Mouse (Mus musculus) ES-E14 (cell line): ENCODE data around the gene Kcng3. TPM values are rescaled to one million over a fixed set of nuclear protein-coding genes. Genes with fewer than 3 reads are reported as not detected.

Experiments
- DNase-seq: peaks from one replicate; pipeline ENCODE4 v3.0.0-alpha.2; 2013; ENCODE audit warnings: low read depth, low spot score
- H3K27ac ChIP-seq: 2 replicates; pipeline ENCODE4 v1.5.1; 2012; ENCODE audit warnings: low read depth, mild to moderate bottlenecking, low read length, moderate library complexity, mixed read lengths; ENCODE audit not compliant: poor library complexity, insufficient read depth, severe bottlenecking
- H3K36me3 ChIP-seq: 2 replicates; pipeline ENCODE4 v1.6.1; 2012; ENCODE audit warnings: mild to moderate bottlenecking, low read length, moderate library complexity, mixed read lengths; ENCODE audit not compliant: control insufficient read depth, poor library complexity, insufficient read depth, severe bottlenecking
- H3K4me1 ChIP-seq, 2 experiments: fragments of 150-350 bp in 1 of 2; sonication (generic) in 1 of 2; 2 replicates each; pipeline ENCODE4 v1.6.1; 2012; ENCODE audit warnings: low read length in 2 of 2, mild to moderate bottlenecking in 1 of 2, mixed read lengths in 1 of 2; ENCODE audit not compliant: control insufficient read depth in 2 of 2, insufficient read depth in 2 of 2, poor library complexity in 1 of 2
- H3K4me3 ChIP-seq, 2 experiments: fragments of 150-350 bp in 1 of 2; sonication (generic) in 1 of 2; 2 replicates each; pipeline ENCODE4 v1.5.1; 2012; ENCODE audit warnings: low read length in 2 of 2, low read depth in 1 of 2, mild to moderate bottlenecking in 1 of 2, mixed read lengths in 1 of 2; ENCODE audit not compliant: insufficient read depth in 1 of 2, poor library complexity in 1 of 2, severe bottlenecking in 1 of 2
- H3K9ac ChIP-seq: 2 replicates; pipeline ENCODE4 v1.6.1; 2012; ENCODE audit warnings: low read depth, mild to moderate bottlenecking, low read length, mixed read lengths; ENCODE audit not compliant: poor library complexity, insufficient read depth, severe bottlenecking
- H3K9me3 ChIP-seq: fragments of 150-350 bp; sonication (generic); 2 replicates; pipeline ENCODE4 v1.6.1; 2012; ENCODE audit warnings: low read depth, mild to moderate bottlenecking, low read length; ENCODE audit not compliant: control insufficient read depth, insufficient read depth
- CHD2 ChIP-seq: IDR thresholded peaks from 2 replicates; pipeline ENCODE4 v1.6.1; 2014; ENCODE audit warnings: mild to moderate bottlenecking, low read depth, low read length, inconsistent platforms
- HCFC1 ChIP-seq: IDR thresholded peaks from 2 replicates; pipeline ENCODE4 v1.6.1; 2012; ENCODE audit warnings: low read length, inconsistent platforms, borderline replicate concordance; ENCODE audit not compliant: insufficient read depth
- MAFK ChIP-seq: IDR thresholded peaks from 2 replicates; pipeline ENCODE4 v1.6.1; 2014; ENCODE audit warnings: mild to moderate bottlenecking, low read depth, low read length, inconsistent platforms; ENCODE audit not compliant: insufficient read depth
- ZC3H11A ChIP-seq: IDR thresholded peaks from 2 replicates; pipeline ENCODE4 v1.6.1; 2012; ENCODE audit warnings: low read depth, mild to moderate bottlenecking, inconsistent platforms, low read length, borderline replicate concordance
- ZNF384 ChIP-seq: IDR thresholded peaks from 2 replicates; pipeline ENCODE4 v1.6.1; 2012; ENCODE audit warnings: low read depth, low read length, inconsistent platforms
- in situ Hi-C, 2 experiments: fragments of 600-800 bp; cut with MboI; formaldehyde crosslinking; loops; one replicate each; pipeline ENCODE4 v1.15.1; 2025; ENCODE audit warnings: low sequenced_read_pairs in 2 of 2, inconsistent platforms in 1 of 2; ENCODE audit not compliant: unreplicated experiment in 2 of 2
- total RNA-seq: library from RNA; depleted of rRNA; stranded (reverse); fragments of 300-350 nt; gene quantifications from 2 replicates; pipeline ENCODE4 v1.2.3, GENCODE M21; 2012

Gene Kcng3
- total RNA-seq, 1 experiment, result 0.98 TPM

DNA sequence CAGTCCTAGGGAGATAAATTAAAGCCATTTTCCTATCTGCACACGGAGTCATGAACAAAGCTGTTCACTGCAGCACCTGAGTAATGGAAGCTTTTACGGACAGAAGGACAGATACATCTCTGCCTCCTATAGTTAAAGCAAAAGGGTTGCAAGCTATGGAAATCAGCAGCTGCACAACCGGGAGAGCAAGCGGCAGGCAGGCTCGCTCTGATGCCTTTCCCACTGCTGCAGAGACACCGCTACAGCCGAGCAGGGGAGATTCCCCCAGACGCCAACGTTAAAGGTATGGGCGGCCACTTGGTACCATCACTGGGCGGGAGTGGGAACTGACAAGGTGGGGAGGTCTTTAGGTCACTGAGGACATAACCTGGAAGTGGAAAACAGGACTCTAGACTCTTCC lies 17.8 kb downstream of the Kcng3 start:
- Histone ChIP-seq H3K36me3 (no peaks in the 10 kb centered on the region), H3K27ac (no peak overlapping the region)
- in situ Hi-C loops, result loop anchor here (10.0 to 25.0 kb wide), 2 partner anchors 339 to 577 kb away; no protein-coding TSS in a partner anchor

DNA sequence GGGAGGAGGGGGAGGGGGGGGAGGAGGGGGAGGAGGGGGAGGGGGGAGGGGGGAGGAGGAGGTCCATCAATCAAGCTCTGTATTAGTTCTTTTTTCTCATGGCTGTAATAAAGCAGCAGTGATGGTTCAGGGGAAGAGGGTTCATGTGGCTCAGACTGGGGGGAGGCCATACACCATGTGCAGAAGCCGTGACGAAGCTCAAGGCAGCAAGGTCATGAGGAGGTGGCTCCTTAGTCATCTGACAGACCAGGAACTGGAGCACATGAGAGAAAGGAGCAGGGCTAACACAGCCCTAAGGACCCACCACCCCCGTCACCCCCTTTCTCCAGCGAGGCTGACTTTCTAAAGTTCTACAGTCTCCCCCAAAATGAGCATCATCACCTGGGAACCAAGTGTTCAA lies 22.2 kb downstream of the Kcng3 start:
- Histone ChIP-seq H3K4me1 (peaks cover 0 to 5% of the 10 kb centered on the region in 2 experiments; a peak in 1 of 4 replicates), H3K9ac (no peak overlapping the region), H3K4me3 (no peak overlapping the region), H3K27ac (no peak overlapping the region), H3K9me3 (no peaks in the 10 kb centered on the region), H3K36me3 (no peaks in the 10 kb centered on the region)
- in situ Hi-C loops, result loop anchor here (25.0 kb wide), 1 partner anchor 572 kb away; no protein-coding TSS in a partner anchor
- TF ChIP-seq ZNF384 (no peak), CHD2 (no peak), HCFC1 (no peak), ZC3H11A (no peak), MAFK (no peak)
- DNase-seq, result no peak

More for the DNA sequence above, 17.8 kb downstream of the Kcng3 start:
- no peak for TF ChIP-seq MAFK
- no peak for TF ChIP-seq CHD2
- TF ChIP-seq ZNF384, result no peak
- TF ChIP-seq ZC3H11A, result no peak
- no peak for TF ChIP-seq HCFC1
- Histone ChIP-seq H3K9ac (no peak overlapping the region), H3K9me3 (no peaks in the 10 kb centered on the region), H3K4me3 (no peak overlapping the region), H3K4me1 (no peaks in the 10 kb centered on the region)
- no peak for DNase-seq

- no peak for DNase-seq
- no peak overlapping the region for H3K4me3 ChIP-seq
- H3K4me1 ChIP-seq, result no peaks in the 10 kb centered on the region
- no peak overlapping the region for H3K27ac ChIP-seq
- in situ Hi-C loops, result loop anchor here (25.0 kb wide), 1 partner anchor 564 kb away; no protein-coding TSS in a partner anchor
- TF ChIP-seq MAFK, result no peak
- no peak for TF ChIP-seq ZNF384
- no peak for TF ChIP-seq CHD2
- TF ChIP-seq HCFC1, result no peak
- no peak for TF ChIP-seq ZC3H11A
- H3K9me3 ChIP-seq, result no peaks in the 10 kb centered on the region
- no peak overlapping the region for H3K9ac ChIP-seq
- no peaks in the 10 kb centered on the region for H3K36me3 ChIP-seq
Measured at GRCm38 (mm10) chr17:83600976-83601375, 30.7 kb downstream of the Kcng3 start.

DNA sequence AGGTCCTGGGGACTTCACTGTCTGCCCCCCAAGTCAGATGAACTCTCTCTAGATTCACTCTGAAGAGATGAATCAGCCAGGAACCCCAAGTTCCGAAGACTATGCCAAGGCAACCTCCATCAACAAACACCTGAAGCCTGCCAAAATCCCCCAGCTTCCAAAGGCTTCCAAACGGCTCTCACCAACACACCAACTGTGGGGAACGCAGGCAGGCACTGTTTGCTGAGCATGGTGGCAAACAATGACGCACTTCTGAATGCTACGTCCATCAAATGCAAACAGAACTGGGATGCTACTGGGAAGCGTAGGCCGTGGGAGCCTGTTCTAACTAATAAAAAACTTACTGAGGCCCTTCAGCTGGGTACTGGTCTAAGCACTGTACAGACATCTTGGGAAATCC lies 35.7 kb downstream of the Kcng3 start:
- Histone ChIP-seq H3K27ac (no peak overlapping the region), H3K36me3 (no peaks in the 10 kb centered on the region), H3K4me3 (no peak overlapping the region), H3K4me1 (no peaks in the 10 kb centered on the region), H3K9me3 (no peaks in the 10 kb centered on the region), H3K9ac (no peak overlapping the region)
- TF ChIP-seq ZC3H11A, result no peak
- no peak for TF ChIP-seq CHD2
- no peak for TF ChIP-seq MAFK
- no peak for TF ChIP-seq ZNF384
- no peak for TF ChIP-seq HCFC1
- in situ Hi-C loops, result no loop called here
- no peak for DNase-seq
